Mouse (Mus musculus): ENCODE results near the gene Gpr19.

Gpr19 gene

DNA sequence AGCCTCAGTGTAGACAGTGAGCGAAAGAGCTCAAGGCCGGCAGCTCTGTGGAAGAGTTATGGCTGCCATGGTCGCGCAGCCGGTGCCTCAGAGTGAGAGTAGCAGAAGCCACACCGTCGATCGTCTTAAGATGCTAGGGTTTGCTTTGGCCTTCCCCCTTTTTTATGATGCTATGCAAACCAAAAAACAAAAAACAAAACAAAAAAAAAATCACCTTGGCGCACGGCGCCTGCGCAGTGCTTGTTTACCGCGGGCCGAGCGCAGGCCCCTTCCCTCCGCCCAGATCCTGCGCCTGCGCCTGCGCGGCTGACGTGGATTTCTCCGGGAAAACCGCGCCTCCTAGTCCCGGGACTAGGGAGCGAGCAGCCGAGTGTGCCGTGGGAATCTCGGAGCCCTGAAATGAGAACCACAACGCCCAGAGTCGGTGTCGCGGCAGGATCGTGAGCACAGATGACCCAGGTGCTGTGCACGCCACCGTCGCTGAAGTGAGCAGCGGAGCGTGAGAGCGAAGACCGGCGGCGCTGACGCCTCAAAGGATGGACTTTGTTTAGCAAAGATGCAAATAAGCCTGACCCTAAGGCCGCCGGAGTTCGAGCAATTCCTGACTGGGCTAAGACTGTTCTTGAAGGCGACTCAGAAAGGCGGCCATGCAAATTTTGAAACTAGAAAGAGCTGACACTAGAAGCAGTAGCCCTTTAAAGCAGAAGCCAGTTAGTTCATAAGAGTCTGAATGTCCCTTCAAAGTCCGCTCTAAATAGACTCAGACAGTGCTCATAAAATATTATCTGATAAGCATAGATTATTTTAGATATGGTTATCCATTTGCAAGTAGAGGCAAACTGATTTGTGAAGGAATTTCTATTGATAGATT lies at the start of gene Gpr19:
Gene Gpr19 (minus strand): TSS at position 484 of the 871 bp plus-strand sequence.
- peak; percentile 81 to 82 for DNase-seq

GRCm38 (mm10) chr6:134947311-134948087 lies 49.1 kb upstream of the Gpr19 start:
- DNase-seq, result peak; percentile 60 to 70

GRCm38 (mm10) chr6:134946858-134947257 lies 48.5 kb upstream of the Gpr19 start:
- DNase-seq, result no peak

GRCm38 (mm10) chr6:134946054-134946453 lies 47.7 kb upstream of the Gpr19 start:
- DNase-seq, result no peak

- DNase-seq, result no peak
These were observed 45.5 kb upstream of the Gpr19 start for GRCm38 (mm10) chr6:134943759-134944407.

DNA sequence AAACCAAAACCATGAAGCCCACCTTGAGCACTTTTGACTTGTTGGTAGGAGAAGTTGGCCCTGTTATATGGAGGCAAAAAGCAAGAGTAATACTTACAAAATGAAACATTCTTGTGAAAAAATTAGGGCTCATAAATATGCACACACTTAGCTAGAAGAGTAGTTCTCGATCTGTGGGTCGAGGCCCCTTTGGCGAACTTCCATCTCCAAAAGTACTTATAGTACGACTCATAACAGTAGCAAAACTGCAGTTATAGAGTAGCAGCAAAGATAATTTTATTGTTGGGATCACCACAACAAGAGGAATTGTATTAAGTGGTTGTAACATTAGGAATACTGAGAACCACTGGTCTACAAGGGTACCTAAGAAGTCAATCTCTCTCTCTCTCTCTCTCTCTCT lies 41.4 kb upstream of the Gpr19 start:
- DNase-seq, result no peak

DNA sequence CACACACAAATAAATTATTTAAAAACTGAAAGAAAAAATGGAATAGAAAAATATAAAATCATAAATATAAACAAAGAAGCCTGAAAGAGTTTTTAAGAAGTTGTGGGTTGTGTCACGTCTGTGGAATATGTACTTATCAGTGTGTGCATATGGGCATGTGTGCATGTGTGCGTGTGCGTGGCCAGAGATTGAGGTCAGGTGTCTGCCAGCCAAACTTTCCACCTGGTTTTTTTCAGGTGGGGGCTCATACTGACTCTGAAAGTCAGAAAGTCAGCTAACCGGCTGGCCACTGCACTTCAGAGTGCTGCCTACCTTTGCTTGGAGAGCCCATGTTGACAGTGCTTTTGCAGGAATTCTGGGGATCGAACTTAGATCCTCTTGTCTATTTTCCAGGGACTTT lies 35.9 kb upstream of the Gpr19 start:
- DNase-seq, result no peak

DNA sequence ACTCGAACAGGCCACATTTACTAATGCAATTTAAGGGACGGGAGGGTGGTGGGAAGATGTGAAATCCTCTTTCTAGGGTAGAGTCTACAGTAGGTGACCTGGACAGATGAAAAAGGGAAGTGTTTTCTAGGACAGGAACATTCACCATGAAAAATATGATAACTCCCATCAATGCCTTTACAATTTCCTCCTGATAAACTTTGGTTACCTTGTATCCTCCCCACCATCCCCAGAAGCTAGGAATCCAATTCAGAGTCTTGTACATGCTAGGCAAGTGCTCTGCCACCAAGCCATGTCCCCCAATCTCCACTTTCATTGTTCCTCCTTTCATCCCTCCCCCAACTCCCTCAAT lies 34.8 kb upstream of the Gpr19 start:
- DNase-seq, result no peak

DNA sequence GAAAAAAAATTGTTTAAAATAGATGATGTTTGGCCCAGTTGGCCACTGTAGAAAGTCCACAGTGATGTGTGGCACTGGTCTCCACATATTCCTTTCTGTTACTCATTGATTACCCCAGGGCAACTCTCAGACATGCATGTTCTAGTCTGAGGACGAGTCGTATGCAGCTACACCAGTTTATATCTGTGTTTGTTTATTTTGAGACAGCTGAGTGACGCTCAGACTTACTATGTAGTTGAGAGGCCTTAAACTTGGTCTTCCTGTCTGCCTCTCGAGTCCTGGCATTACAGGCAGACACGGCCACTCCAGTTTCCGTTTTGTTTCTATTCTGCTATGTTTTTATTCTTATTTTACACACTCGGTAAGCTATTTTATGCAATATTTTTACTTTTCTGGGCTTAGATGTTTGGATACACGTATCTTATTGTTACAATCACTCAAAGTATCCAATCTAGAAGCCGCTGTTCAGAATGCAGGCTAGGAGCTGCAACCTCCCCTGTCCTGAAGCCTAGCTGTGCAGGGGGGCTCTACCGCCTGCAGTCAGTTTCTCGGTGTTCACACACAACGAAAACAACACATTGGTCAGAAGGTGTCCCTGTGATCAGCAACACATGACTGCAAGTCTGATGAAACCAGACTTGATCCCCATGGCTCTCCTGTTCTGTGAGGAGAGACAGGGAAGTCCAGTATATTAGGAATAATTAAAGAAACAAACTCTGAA lies 34.3 kb upstream of the Gpr19 start:
- DNase-seq, result peak; percentile 27 to 33

- DNase-seq, result no peak
These were observed 32.8 kb upstream of the Gpr19 start for GRCm38 (mm10) chr6:134931146-134931545.

- no peak for DNase-seq
These were observed 32.0 kb upstream of the Gpr19 start for GRCm38 (mm10) chr6:134930383-134930782.

DNA sequence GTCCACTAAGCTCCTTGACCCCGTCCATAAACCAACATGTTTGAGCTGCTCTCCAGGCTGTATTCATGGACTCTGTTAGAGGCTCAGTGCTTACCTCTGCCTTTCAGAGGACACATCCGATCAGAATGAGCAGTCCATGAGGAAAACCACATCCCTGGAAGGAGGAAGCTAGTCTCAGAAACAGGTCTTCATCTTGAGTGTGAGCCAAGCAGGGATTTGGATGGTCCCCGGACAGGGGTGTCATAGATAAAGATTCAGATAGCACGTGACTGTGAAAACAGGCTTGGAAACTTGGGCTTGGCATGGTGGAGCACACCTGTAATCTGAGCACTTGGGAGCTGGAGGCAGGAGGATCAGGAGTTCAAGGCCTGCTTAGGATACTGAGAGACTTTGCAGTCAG lies 31.5 kb upstream of the Gpr19 start:
- no peak for DNase-seq

DNA sequence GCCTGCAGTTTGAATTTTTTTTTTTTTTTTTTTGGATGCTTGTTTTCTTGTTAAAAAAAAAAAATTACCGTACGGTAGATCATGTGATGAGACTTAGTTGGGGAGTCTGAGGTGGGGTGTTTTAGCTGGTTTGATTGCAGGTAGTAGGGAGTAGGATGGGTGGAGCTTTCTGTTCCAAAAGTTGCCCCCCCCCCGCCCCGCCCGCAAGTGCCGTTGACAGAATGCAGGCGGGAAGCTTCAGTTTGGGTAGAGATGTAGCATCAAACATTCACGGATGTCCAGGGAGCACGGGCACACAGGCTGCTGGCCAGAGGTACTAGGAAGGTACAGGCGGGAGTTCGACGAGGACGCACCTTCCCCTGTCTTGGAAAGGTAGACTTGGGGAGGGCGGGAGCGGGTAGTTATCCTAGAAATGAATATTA lies 30.5 kb upstream of the Gpr19 start:
- DNase-seq, result peak; percentile 51 to 59

DNA sequence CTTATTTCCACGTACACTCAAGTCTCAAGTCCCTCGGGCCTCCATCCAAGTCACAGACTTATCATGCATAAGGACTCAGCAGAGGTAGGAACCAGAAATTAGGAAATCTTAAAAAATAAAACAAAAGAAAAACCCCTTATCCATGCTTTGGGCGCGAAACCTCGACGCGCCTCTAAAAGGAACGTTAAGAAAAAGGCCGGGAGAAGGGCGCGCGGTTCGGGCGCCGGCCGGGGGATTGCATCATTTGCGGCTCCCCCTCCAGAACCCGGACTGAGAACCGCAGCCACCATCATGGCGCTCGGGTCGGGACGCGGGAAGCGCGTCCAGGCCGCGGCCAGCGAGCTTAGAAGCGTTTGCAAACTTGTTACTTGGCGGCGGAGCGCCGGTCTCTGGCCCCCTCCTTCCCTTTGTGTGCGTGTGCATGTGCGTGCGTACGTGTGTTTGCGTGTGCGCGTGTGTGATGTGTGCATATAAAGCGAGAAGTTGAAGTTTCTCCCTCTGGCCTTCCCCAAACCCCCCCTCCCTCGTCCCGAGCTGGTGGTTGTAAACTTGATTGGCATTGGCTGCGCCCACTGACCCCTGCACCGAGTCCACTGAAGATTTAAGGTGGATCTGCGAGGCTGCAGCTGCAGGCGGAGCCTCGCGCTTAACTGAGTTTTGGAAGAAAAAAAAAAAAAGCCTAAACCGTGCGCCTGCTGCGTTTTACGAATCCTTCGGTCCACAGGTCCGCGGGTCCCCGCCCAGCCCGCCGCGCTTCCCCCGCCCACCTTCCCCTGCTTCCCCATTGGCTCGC lies 29.9 kb upstream of the Gpr19 start:
- DNase-seq, result peak; percentile 75 to 81

GRCm38 (mm10) chr6:134927595-134928095 lies 29.3 kb upstream of the Gpr19 start:
- no peak for DNase-seq

DNA sequence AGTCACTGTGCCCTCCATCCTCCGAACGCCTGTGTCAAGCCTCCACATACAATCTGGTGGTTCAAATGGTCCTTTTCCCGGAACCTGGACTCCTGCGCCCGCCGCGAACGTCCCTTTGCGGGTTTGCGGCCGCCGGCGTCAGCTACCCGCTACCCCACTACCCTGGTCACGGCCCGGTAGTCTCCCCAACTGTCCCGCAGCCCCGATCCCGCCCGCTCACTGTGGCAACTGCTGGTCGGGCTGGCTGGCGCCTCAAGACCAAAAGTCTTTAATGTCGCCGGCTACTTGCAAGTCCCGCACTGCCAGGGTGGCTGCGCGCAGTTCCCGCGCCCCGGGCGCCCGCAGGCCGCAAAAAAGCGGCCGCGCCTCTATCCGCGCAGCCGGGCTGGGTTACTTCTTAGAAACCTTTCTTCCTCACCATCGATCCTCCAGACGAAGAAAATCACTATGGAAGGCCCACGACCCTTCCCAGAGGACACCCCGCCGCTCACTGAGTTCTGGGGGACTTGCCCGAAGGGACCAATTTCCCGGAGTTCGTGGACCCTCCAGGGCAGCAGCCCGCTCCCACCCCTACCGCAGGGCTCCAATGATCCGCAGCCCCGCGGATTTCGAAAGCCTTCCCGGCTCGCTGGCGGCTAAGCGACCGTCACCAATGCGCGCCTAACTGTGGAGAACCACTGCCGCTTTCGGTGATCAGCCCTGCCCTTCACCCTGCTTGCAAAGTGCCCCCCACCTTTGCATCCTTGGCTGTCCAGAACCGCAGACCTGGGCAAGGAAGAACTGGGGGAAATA lies 28.6 kb upstream of the Gpr19 start:
- peak; percentile 64 to 71 for DNase-seq

DNA sequence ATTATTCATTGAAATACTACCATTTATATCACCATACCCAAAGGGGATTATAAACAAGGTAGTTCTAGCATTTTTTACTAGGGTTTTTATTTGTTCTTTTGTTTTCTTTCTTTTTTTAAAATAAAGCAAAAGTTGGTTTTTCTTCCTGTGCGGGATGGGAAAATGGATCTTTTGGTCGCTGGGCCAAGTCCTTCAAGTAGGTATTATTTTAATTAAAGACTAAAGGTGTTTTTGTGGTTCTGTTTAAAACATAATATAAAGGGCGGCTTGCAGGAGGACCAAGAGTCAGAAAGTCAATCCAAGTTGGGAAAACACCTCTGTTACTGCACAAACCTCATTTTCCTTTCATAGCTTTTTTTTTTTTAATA lies 27.9 kb upstream of the Gpr19 start:
- DNase-seq, result no peak

DNA sequence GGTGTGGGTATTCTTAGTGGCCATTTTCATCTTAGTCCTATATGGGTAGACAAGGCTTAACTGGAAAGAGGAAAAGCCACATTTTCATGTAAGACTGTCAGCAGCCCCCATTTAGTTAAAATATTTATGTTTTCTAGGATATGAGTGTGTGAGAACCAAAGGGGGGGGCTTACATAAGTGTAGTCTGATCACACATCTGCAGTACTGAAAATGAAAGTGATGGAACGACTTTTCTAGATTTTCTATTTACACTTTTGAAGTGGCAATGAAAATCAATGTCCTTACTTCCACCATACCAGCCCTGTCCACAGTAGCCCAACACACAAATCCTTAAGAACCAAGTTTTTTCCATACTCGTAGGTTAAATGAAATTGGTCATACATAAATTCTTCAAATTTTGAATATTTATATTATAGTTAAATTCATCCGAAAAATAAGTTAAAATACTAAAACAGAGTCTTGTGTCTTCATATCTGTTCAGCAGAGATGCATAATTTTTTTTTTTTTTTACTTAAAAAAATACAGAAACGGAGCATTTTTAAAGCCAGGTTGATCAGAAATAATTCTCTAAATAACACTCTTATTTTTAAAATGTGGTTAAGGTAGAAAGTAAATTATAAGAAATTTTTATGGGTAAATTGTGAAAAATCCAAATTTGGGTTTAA lies 27.4 kb upstream of the Gpr19 start:
- no peak for DNase-seq

- no peak for DNase-seq
These were observed 25.9 kb upstream of the Gpr19 start for GRCm38 (mm10) chr6:134924262-134924661.

DNA sequence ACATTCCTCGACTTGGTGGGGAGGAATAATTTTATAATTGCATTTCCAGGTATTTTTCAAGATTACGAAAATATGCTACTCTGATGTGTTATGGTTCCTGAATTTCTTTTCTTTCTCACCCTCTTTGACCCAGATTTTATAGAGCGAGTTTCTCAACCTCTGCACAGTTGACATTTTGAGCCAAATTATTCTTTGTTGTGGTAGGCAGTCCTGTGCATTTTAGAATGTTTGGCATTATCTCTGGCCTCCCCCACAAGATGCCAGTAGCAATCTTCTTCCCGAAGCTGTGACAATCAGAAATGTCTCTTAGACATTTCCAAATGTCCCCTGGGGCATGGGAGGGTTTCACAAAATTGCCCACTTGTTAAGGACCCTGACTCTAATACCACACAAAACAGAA lies 25.3 kb upstream of the Gpr19 start:
- DNase-seq, result no peak
